Mouse (Mus musculus) heart, postnatal 14 days (tissue): ENCODE results near the gene Ubp1. TPM values are rescaled to one million over a fixed set of nuclear protein-coding genes. Genes with fewer than 3 reads are reported as not detected.
"Not testable (repeated sequence)": the region's sequence is repeated elsewhere in the genome, so short reads cannot be mapped to it uniquely, and the experiment has no call there.

Experiments
- DNase-seq, 2 experiments: peaks; one replicate each; pipeline ENCODE4 v3.0.0; 2021 to 2022
- intact Hi-C: fragments of 180-260 bp; cut with DNase I; formaldehyde crosslinking; loops from one replicate; pipeline ENCODE4 v1.15.1; 2025
- long read RNA-seq, 2 experiments: library from polyadenylated mRNA; stranded (forward); transcript quantifications; one replicate each; pipeline ENCODE4 v2.0.0; 2021
- total RNA-seq, 2 experiments: library from RNA; stranded (reverse); gene quantifications; 2 replicates each; pipeline ENCODE4 v1.2.3; 2021

The Ubp1 gene
- total RNA-seq, result 10 to 100 TPM; 28.8 to 32.0 TPM
- long read RNA-seq, experiment 1, partial matches to known transcripts, result 6 of 32 reads
- long read RNA-seq, experiment 1, other reads (novel, unspliced or antisense), result 18 of 32 reads
- long read RNA-seq, experiment 2, partial matches to known transcripts, result 3 of 27 reads
- long read RNA-seq, experiment 2, other reads (novel, unspliced or antisense), result 18 of 27 reads

DNA sequence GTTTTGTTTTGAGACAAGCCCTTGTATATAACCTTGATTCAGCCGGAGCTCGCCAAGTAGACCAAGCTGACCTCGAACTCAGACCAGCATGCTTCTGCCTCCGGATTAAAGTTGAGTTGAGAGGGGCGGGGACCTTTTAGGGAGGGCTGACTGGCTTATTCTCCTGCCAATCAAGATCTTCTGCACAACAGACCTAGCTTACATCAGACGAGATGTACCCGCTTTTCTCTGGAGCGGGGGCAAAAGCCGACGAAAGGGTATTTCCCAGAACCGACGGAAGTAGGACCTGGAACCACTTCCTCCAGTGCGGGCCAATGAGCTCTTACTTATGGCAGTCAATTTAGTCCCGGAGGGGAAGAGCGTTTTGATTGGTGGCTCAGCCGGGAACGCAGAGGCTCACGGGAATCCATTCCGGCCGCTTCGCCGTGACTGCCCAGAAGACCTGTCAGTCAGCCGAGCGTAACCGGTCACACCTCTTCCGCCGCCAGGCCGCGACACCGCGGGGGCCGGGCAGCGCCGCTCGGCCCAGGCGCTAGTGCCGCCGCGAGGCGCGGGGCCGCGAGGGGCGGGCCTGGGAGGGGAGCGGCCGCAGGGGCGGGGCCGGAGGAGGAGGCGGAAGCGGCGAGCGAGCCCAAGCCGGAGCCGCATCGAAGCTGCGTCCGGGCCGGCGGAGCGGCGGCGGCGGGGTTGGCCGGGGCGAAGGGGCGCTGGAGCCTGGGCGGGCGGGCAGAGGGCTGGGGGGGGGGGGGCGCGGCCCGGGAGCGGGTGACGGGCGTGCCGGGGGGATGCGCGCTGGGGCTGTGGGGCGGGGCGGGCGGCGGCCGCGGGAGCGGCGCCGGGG is at the start of gene Ubp1:
Ubp1 (plus strand) TSS at position 401 of the 841 bp plus-strand sequence.
- intact Hi-C loops, result loop anchor here (5.0 kb wide), 1 partner anchor 188 kb away; the partner anchor contains the start of gene Clasp2
- DNase-seq, result peak; percentile 94 to 96

DNA sequence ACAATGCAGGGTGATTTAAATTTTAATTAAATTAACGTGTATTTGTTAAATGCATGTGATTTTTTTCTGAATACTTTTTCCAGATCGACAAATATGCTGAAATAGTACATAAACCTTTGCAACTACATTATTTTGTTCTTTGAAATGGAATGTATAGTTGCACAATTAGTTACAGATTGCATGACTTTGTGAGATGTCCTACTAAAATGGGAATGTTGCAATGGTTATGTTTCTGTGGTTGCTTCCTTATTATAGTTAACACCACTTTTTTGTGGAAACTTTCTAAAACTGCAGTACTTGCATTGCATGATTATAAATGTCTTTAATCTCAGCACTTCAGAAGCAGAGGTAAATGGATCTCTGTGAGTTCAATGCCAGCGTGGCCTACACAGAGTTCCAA is 35.8 kb upstream of the Ubp1 start:
- DNase-seq, result no peak
- intact Hi-C loops, result no loop called here

DNA sequence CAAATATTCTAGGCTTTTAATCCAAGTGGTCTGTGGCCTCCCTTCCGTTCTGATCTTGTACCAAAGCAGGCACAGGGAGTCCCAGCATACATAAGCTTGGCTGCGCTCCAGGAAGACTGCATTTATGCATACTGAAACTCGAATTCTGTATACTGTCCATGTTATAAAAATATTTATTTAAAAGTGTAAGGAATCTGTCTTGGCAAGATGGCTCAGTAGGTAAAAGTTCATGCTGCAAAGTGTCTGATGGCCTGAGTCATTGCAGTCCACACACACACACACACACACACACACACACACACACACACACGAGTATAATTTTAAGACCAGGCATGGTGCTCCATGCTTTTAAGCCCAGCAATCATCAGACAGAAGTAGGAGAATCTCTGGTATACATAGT is 27.6 kb upstream of the Ubp1 start:
- peak in 1 of 2 experiments; percentile 10 for DNase-seq
- intact Hi-C loops, result loop anchor here (5.0 kb wide), 1 partner anchor 161 kb away; the partner anchor contains the start of gene Clasp2

DNA sequence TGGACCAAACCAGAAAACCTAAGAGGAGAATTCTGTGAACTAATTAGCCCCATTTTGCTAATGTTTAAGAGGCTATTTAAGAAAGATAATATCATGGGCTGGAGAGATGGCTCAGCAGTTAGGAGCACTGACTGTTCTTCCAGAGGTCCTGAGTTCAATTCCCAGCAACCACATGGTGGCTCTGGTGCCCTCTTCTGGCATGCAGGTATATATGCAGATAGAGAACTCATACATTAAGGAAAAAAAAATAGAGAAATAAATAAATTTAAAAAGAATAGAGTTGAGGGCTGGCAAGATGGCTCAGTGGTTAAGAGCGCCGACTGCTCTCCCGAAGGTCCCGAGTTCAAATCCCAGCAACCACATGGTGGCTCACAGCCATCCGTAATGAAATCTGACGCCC is 26.4 kb upstream of the Ubp1 start:
- not testable (repeated sequence) for DNase-seq
- intact Hi-C loops, result loop anchor here (5.0 kb wide), 1 partner anchor 162 kb away; the partner anchor contains the start of gene Clasp2

DNA sequence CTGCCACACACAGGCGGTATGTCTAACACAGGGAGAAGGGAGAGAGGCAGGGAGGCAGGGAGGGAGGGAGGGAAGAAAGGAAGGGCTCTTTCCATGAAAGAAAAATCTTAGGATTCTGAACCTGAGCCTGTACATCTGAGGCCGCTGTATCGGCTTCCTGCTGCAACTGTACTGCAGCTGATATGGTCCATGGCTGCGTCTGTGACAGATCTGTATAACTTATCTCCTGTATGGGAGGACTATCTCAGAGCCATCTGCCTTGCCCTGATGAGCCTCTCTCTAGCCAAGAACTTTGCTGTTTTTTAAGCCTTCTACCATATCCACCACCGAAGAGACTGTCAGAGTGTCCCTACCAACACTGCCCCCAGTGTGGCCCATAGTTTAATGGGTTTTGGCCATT is 14.9 kb upstream of the Ubp1 start:
- intact Hi-C loops, result no loop called here
- DNase-seq, result no peak

DNA sequence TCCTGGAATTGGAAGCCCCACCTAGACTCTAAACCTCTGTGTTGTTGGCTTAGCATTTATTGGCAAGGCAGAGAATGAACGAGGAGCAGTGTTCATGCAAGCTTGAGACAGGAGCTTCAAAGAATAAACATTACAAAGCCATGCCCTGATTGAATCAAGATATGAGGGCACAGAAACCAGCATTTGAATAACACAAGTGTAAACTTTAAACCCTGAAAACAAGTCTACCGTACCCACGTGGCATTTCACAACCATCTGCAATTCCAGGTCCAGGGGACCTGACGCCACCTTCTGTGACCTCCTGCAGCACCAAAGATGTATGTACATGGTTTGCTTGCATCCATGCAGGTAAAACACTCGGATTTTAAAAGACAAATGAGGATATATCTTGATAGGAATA is 8.1 kb upstream of the Ubp1 start:
- DNase-seq, result no peak
- intact Hi-C loops, result no loop called here

DNA sequence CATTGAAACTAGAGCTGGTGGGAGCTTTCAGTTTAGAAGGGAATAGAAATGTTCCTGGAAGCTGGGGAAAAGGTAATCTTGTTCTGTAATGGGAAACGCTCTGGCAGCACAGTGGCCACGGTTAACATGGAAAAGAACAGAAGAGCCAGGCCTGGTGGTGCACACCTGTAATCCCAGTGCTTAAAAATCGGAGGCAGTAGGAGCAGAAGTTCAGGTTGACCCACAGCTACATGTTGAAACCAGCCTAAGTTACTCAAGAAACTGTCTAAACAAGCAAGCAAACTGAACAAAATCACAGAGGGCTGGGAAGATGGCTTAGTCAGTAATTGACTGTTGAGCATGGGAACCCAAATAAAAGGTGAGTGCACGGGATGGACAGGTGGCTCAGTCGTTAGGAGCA is 5.9 kb upstream of the Ubp1 start:
- intact Hi-C loops, result no loop called here
- no peak for DNase-seq

DNA sequence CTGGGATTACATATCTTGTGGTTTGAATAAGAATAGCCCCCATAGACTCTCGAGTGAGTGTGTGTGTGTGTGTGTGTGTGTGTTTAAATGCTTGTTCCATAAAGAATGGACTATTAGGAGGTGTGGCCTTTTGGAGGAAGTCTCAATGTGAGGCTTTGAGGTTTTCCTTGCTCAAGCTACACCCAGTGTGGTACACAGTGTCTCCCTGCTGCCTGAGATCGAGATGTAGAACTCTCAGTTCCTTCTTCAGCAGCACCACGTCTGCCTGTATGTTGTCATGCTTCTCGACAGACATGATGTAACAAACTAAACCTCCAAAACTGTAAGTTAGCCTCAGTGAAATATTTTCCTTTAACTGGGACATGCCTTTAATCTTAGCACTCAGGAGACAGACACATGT is 2.1 kb upstream of the Ubp1 start:
- intact Hi-C loops, result no loop called here
- no peak for DNase-seq

DNA sequence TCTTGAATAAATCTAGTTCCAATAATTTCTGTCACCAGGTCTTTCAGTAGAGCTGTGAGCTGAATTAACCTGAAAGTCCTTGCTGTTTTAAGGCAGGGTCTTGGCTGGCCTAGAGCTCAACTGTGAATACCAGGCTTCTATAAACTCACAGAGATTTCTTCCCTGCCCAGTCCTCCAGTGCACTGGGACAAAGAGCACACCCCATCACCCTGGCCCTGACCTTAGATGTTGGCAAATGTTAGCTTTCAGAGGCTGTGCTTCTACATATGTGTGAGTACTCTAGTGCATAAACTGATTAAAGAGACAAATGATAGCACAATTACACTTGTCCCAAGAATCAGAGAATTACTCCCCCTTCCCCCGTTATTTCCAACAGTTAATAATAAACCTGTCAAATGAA is 1.1 kb upstream of the Ubp1 start:
- no peak for DNase-seq
- intact Hi-C loops, result loop anchor here (5.0 kb wide), 1 partner anchor 187 kb away; the partner anchor contains the start of gene Clasp2

DNA sequence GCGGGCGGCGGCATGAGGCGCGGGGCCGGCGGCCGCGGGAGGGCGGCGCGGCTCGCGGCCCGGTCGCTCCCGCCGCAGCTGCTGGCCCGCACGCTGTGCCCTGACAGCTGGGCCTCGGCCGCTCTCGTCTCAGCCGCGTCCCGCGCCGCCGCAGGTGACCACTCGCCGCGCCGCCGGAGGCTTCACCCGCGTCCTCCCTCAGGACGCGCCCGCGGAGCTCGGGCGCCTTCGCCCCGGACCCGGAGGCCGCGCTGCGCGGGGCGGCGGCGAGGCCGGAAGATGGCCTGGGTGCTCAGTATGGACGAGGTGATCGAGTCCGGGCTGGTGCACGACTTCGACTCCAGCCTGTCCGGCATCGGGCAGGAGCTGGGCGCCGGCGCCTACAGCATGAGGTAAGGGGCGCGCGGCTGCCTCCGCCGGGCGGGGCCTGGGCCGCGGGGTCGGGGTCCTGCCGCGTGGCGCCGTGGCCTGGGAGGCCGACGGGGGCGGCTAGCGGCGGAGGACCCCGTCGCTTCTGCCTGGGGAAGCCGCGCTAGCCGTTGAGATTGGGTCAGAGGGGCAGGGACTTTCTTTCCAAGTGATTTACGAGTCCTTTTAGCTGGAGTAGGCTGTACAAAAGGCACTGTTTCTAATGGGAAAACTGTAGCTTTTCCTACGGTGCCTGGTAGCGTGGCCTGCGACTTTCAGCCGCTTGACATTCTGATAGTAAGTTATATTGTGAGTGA is 803 bp downstream of the Ubp1 start:
- intact Hi-C loops, result loop anchor here (5.0 kb wide), 1 partner anchor 189 kb away; the partner anchor contains the start of gene Clasp2
- DNase-seq, result peak; percentile 36 to 47

DNA sequence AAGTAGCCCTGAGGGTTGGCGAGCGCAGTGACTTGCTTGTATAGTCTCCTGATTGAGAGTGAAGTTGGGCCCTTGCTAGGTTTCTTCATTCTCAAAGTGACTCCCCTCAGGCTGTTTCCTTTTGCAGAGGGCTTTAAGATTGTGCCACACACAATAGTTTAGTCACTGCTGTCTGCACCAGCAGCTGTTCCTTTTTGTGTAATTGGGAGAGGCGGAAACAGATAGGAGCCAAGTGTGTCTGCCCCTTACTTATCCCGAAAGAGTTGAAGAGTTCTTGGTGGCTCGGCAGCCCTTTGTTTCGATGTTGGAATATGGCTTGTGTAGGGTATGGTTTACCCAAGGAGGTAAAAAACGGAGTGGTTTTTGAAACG is 1.4 kb downstream of the Ubp1 start:
- peak; percentile 7 to 25 for DNase-seq
- intact Hi-C loops, result loop anchor here (5.0 kb wide), 1 partner anchor 190 kb away; the partner anchor contains the start of gene Clasp2

DNA sequence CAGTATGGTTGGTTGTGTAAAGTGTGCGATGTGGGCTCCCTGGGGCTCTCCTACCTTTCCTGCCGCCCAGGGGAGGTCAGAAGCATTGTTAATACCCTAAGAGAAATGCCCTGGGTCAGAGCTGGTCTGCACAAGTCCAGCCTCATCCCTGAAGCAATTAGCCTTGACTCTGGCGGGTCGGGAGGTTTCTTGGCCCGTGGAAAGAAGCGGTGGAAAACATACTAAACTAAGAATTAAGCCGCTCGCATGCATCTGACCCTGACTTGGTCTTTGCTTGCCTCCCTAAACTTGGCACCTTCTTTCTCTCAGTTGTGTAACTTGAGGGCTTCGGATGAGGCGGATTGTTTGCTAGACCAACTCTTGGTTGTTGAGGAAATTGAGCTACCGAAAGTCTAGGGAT is 1.8 kb downstream of the Ubp1 start:
- DNase-seq, result peak; percentile 4 to 11
- intact Hi-C loops, result loop anchor here (5.0 kb wide), 1 partner anchor 190 kb away; the partner anchor contains the start of gene Clasp2

DNA sequence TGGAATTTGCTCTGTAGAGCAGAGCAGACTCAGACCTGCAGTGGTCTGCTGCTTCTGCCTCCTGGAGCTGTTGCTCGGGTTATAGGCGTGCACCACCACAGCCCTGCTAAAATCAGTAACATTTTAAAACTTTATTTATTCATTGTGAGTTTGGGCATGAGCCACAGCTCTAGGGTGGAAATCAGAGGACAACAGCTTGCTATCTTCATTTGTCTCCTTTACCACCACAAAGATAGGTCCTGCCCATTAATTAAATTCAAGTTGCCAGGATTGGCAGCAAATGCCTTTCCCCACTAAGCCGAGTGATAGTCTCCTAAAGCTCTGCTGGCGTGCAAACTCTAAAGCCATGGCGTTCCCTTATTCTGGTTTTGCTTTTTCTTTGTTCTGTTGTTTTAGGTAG is 4.9 kb downstream of the Ubp1 start:
- intact Hi-C loops, result no loop called here
- no peak for DNase-seq

DNA sequence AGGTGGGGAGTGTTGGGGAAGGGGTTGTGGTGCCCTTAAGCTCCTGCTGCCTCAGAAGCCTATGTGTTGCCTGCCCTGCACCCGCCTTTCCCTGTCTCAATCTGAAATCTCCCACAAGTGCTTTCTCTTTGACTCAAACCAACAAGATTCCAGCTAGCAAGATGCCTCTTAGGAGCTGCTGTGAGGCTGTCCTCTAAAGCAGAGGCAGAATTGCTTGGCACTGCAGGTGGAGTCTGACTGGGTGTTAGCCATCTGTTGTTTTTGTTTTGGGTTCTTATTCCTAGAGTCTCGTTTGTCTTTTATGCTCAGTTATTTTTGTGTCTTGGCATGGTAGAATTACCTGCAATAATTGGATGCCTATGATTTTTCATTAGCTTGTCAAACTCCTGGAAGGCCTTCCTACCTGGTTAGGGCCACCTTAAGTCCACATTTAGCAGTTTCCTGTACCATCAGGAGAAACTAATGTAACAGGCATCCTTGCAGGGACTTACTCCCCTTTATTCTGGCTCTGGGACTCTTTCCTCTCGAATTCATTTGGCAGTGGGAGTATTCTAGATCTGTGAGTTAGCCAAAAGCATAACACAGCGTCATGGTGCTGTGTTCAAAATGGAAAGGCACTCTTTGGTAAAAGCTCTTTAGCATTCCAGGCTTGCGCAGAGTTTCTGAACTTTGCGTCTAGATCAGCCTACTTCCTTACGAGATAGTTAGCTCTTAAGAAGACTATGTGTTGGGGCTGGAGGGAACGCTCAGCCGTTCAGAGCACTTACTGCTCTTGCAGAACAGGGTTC is 8.5 kb downstream of the Ubp1 start:
- no peak for DNase-seq
- intact Hi-C loops, result no loop called here

DNA sequence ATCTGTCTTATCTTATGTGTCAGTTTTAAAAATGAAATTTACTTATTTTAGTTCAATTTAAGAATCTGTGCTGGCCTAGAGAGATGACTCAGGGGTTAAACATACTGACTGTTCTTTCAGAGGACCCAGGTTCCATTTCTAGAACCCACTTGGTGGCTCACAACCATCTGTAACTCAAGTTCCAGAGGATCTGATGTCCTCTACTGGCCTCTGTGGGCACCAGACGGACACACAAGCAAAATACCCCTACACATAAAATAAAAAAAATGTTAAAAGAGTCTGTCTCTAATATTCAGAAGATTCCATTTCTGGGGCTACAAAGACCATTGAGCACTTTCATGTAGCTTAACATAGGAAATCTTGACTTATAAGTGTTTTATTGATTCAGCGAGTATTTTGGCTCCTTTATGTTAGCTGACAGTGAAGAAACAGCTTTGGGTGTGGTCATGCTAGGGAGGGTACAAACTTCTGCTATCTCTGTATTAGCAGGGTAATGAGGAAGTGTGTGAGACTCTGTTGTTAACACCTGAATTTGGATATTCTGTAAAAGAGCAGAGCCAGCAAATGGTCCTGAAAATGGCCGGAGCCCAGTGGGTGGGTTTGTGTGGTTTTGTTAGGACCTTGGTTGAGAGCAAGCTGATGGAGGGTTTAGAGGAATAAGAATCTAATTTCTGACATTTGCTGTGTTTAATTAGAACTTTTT is 10.5 kb downstream of the Ubp1 start:
- intact Hi-C loops, result no loop called here
- DNase-seq, result no peak

DNA sequence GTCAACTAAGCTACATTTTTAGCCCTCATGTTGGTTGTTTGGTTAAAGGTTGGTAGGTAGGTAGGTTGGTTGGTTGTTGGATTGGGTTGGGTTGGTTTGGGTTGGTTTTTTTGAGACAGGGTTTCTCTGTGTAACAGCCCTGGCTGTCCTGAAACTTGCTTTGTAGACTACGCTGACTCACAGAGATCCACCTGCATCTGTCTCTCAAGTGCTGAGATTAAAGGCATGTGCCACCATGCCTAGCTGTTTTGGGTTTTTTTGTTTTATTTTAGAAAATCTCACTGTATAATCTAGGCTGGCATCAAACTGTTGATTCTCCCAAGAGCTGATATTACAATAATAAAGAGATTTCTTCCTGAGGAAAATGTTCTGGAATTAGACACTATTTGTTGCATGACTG is 12.6 kb downstream of the Ubp1 start:
- DNase-seq, result no peak
- intact Hi-C loops, result no loop called here

DNA sequence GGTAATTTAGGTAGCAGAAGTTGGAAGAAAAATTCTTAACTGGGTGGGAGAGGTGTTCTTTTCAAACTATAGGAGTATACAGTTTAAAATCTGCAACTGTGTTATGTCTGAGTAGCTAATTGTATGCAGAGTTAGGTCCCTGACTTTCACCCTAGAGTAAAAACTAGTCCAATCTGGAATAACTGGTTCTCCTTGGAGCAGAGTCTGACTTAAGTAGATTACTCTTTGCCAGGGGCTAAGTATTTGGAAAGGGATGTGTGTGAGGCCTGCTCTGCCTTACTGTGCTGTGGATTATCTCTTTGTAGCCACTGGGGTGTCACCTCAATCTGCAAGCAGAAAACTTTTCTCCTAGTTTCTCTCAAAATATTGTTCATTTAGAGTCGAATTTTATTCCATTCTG is 16.5 kb downstream of the Ubp1 start:
- no peak for DNase-seq
- intact Hi-C loops, result no loop called here

DNA sequence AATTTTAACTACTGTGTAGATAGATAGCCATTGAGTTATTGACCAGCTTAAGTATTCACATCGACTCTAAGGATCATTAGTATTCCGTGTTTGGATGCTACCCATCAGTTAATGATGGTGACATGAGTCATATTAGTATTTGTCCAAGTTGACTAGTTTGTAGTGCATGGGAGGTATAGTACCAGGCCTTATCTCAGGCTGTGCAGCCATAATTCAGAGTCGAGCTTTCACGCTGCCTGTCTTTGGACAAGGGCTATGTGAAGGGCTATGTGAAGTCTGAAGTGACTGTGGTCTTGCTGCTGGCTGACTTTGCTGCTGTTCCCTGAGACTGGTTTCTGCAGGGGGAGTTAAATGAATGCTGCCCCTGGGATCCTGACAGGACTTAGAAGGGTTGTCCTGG is 27.0 kb downstream of the Ubp1 start:
- intact Hi-C loops, result no loop called here

DNA sequence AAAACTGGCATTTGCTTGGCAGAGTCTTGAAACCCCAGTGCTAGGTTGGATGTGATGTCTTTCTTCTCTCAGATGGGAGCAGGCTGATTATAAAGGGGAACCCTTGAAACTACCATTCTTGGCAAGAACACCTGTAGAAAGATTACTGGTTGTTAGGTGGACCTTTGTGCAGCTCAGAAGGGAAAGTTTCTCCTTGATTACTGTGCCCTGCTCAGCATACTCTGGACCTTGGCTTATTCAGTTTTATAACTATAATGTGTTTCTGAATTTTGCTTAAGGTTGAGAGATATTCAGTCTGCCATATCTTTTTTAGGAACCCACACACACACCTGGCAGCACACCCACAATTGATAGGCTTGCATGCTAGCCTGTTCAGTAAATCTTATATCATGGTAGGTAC is 33.0 kb downstream of the Ubp1 start:
- intact Hi-C loops, result no loop called here
- no peak for DNase-seq

More for the DNA sequence above, 27.0 kb downstream of the Ubp1 start:
- no peak for DNase-seq

DNA sequence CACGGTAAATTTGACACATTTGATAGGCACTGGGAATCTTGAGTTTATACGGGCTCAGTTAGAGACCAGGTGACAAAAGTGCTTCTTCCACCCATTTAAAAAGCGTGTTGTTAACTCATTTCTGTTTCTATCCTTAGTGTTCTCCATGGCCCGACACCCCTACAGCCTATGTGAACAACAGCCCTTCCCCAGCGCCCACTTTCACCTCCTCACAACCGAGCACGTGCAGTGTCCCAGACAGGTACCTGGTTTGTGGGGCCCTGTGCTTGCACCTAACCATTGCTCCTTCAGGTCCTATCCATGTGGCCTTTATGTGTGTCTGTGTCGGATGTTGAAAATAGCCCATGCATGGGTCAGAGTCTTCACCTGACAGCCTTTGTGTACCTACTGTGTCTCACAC is 33.7 kb downstream of the Ubp1 start:
- intact Hi-C loops, result no loop called here
- no peak for DNase-seq
